Mouse (Mus musculus): ENCODE results near the gene Asic2.

DNA sequence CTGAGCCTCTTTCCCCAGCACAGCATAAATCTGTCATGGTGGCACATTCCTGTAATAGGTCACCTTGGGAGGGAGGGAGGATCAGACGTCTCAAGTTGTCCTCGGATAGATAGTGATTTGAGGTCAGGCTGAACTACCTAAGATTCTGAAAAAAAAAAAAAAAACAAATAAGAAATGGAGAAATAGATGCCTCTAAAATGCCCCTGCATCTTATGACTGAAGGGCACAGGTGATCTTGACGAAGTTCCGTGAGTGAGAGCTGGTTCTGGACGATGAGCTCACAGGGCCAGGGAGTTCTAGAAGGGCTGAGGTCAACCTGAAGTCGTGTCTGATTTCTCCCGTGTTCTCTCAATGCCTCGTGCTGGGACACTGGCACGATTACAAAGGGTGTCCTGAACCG is 1110.2 kb downstream of the Asic2 start, which contains the start of gene Spaca3:
- TF ChIP-seq EP300 (optimal IDR thresholded peaks at IDR 0.05) = no peak
- TF ChIP-seq CTCF (IDR thresholded peaks at IDR 0.05; ENCODE audit: low read depth) = no peak

Data from stomach, postnatal 0 days (tissue).